Mouse (Mus musculus) heart, postnatal 0 days (tissue): ENCODE results near the gene Scgb1c1. TPM values are rescaled to one million over a fixed set of nuclear protein-coding genes. Genes with fewer than 3 reads are reported as not detected.

Experiments used
- ATAC-seq: fragments of 200-750 bp; cut with Nextera tagmentation; 2 replicates; pipeline ENCODE4 v1.8.0; 2017; ENCODE audit warnings: low read depth, moderate number of reproducible peaks, moderate library complexity; ENCODE audit not compliant: insufficient read depth
- DNase-seq: peaks from one replicate; pipeline ENCODE4 v3.0.0-alpha.2; 2016; ENCODE audit warnings: low spot score
- H3K27ac ChIP-seq: fragments of 300-500 bp; sonication (generic); 2 replicates; pipeline ENCODE4 v1.5.1; 2014; ENCODE audit warnings: low read depth, mild to moderate bottlenecking
- H3K27me3 ChIP-seq: fragments of 300-500 bp; sonication (generic); 2 replicates; pipeline ENCODE4 v1.6.1; 2014; ENCODE audit warnings: low read length, mixed read lengths; ENCODE audit not compliant: control insufficient read depth, insufficient read depth
- H3K36me3 ChIP-seq: fragments of 300-500 bp; sonication (generic); replicated peaks from 2 replicates; pipeline ENCODE4 v1.6.1; 2014; ENCODE audit warnings: low read length, mixed read lengths; ENCODE audit not compliant: control insufficient read depth, insufficient read depth
- H3K4me1 ChIP-seq: fragments of 300-500 bp; sonication (generic); 2 replicates; pipeline ENCODE4 v1.6.1; 2014; ENCODE audit warnings: antibody characterized with exemption; ENCODE audit not compliant: control insufficient read depth, insufficient read depth
- H3K4me2 ChIP-seq: fragments of 300-500 bp; sonication (generic); 2 replicates; pipeline ENCODE4 v1.6.1; 2014; ENCODE audit warnings: low read depth, mild to moderate bottlenecking, low read length, moderate library complexity
- H3K4me3 ChIP-seq: fragments of 300-500 bp; sonication (generic); 2 replicates; pipeline ENCODE4 v1.5.1; 2014; ENCODE audit warnings: low read depth, low read length
- H3K9ac ChIP-seq: fragments of 300-500 bp; sonication (generic); replicated peaks from 2 replicates; pipeline ENCODE4 v1.6.1; 2014; ENCODE audit warnings: low read depth, low read length, mixed read lengths
- H3K9me3 ChIP-seq: fragments of 300-500 bp; sonication (generic); replicated peaks from 2 replicates; pipeline ENCODE4 v1.6.1; 2016; ENCODE audit warnings: low read length; ENCODE audit not compliant: control insufficient read depth
- CTCF ChIP-seq: IDR thresholded peaks from 2 replicates; pipeline ENCODE4 v1.5.1; 2016; ENCODE audit warnings: antibody characterized with exemption, control low read depth, low read depth
- EP300 ChIP-seq: IDR thresholded peaks from 2 replicates; pipeline ENCODE4 v1.6.1; 2016; ENCODE audit warnings: antibody characterized with exemption, low read depth
- WGBS: fragments of 180-500 bp; shearing (Covaris S2); extraction: QIAGEN DNeasy Blood & Tissue Kit; methylation state at CpG from one replicate; pipeline ENCODE4 v1.1.7; 2014; 5-methylcytosine and 5-hydroxymethylcytosine counted together
- polyA plus RNA-seq: library from polyadenylated mRNA; unstranded; fragments of >200 nt; fragmentation: Nextera tagmentation; extraction: Ambion mirVana; gene quantifications from 2 replicates; pipeline ENCODE4 v1.2.1, GENCODE M21; 2015
- total RNA-seq: library from RNA; depleted of rRNA; stranded (reverse); fragments of >200 nt; gene quantifications from 2 replicates; pipeline ENCODE4 v1.2.3, GENCODE M21; 2014; ENCODE audit warnings: low replicate concordance

The Scgb1c1 gene
- total and polyA plus RNA-seq, 2 experiments from 2014 or later = 0.80 to 11.0 TPM

DNA sequence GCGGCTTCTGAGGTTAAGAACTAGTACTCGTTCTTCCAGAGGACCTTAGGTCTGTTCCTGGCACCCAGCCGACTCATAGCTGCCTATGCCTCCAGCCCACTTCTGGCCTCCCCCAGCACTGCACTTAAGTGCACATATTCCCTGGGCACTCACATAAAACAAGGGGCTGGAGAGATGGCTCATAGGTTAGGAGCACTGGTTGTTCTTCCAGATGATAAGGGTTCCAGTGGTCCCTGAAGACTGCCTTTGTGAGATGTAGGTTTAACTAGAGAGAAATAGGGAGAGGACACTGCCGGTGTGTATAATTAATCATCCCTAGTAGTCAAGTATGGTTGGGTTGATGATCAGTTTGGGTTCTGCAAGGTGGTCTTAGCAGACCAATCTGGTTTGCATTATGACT lies 22.6 kb upstream of the Scgb1c1 start:
- no peak overlapping the region for H3K9ac ChIP-seq
- H3K4me1 ChIP-seq = peaks cover 10% of the 10 kb centered on the region; the same call in 1 of the 2 replicates
- no peak overlapping the region for H3K27ac ChIP-seq
- H3K4me3 ChIP-seq = no peak overlapping the region
- H3K27me3 ChIP-seq = no peaks in the 10 kb centered on the region
- no peaks in the 10 kb centered on the region for H3K9me3 ChIP-seq
- WGBS = 88% methylated on average over 4 of the region's 4 CpGs
- ATAC-seq (no peak), DNase-seq (no peak)
- no peak for TF ChIP-seq EP300
- no peak for TF ChIP-seq CTCF
- H3K4me2 ChIP-seq = no peak overlapping the region
- H3K36me3 ChIP-seq = no peaks in the 10 kb centered on the region

DNA sequence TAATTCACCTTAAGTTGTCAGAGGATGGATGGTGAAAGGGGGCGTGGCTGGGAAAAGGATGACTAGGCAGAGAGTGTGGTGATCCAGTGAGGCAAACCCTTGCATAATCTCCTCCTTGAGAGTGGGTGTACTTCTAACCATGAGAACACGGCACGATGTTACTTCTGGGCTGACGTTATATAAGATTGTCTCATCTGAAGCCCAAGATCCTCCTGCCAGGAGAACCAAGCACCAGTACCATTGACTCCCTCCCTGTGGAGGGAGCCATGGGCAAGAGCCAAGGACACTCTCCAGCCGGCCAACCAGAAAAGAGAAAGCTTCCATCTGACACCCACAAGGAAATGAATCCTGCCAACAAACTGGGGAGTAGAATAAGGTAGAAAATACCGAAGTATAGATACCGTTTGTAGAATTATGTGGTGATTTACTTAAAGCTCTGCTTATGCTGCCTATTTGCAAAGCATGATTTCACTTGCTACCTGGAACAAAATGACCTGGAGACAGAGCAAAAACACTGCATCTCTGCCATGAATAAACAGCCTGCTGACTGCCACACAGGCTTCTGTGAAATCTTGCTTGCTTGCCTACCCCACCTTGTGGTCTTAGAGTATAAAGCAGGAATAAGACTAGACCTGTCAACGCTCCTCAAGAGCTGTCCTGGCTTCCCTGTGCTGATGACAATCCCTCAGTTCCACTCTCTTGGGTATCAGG lies 17.0 kb upstream of the Scgb1c1 start:
- TF ChIP-seq CTCF (peak; percentile 63), EP300 (no peak)
- no peaks in the 10 kb centered on the region for H3K9me3 ChIP-seq
- H3K27me3 ChIP-seq = 0 out of 2 replicates have a peak, but pooled peaks cover 4% of the 10 kb centered on the region
- H3K36me3 ChIP-seq = no peaks in the 10 kb centered on the region
- no peak overlapping the region for H3K4me3 ChIP-seq
- peak overlapping the region; percentile 23; the same call in 1 of the 2 replicates for H3K4me2 ChIP-seq
- DNase-seq (peak; percentile 26), ATAC-seq (peak; percentile 58; the same call in 1 of the 2 replicates)
- H3K9ac ChIP-seq = no peak overlapping the region
- no peak overlapping the region for H3K27ac ChIP-seq
- H3K4me1 ChIP-seq = no peaks in the 10 kb centered on the region
- WGBS = 19% methylated on average over 8 of the region's 8 CpGs

DNA sequence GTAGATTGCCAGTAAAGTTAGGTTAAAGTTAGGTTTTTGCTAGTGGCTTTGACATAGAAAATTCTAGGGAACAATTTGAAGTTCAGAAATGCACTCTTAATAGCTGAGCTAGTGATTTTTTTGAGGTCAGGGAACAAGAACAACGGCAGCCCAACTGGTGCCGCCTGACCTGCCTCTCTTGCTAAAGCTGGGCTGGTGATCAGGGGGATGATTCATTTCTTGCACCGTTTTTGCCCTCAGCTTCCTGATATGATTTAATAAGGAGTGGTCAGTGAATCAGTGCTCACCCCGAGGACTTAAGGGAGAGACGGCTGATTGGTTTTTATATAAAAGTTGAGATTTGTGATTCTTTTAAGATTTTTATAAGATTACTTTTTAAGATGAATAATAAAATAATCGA lies 13.9 kb upstream of the Scgb1c1 start:
- H3K4me1 ChIP-seq = no peaks in the 10 kb centered on the region
- H3K4me2 ChIP-seq = no peak overlapping the region
- H3K9me3 ChIP-seq = no peaks in the 10 kb centered on the region
- no peaks in the 10 kb centered on the region for H3K36me3 ChIP-seq
- H3K9ac ChIP-seq = no peak overlapping the region
- H3K4me3 ChIP-seq = no peak overlapping the region
- DNase-seq (no peak), ATAC-seq (no peak)
- no peak overlapping the region for H3K27ac ChIP-seq
- TF ChIP-seq CTCF (no peak), EP300 (no peak)
- H3K27me3 ChIP-seq = 0 out of 2 replicates have a peak, but pooled peaks cover 4% of the 10 kb centered on the region
- 57% methylated on average over 6 of the region's 6 CpGs for WGBS

DNA sequence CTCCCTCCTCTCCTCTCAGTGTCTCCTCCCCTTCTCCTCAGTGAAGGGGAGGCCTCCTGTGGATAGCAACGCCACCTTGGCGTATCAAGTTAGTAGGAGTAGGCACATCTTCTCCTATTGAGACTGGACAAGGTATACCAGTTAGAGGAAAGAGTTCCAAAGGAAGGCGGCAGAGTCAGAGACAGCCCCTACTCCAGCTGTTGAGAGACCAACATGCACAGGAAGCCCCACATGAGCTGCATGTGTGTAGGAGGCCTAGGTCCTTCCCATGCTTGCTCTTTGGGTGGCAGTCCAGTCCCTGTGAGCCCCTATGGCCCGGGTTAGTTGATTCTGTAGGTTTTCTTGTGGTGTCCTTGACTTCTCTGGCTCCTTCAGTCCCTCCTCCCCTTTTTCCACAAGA lies 12.0 kb upstream of the Scgb1c1 start:
- no peak for TF ChIP-seq CTCF
- no peak overlapping the region for H3K4me2 ChIP-seq
- H3K36me3 ChIP-seq = no peaks in the 10 kb centered on the region
- H3K9ac ChIP-seq = no peak overlapping the region
- H3K9me3 ChIP-seq = no peaks in the 10 kb centered on the region
- H3K4me3 ChIP-seq = no peak overlapping the region
- no peak for DNase-seq
- 0 out of 2 replicates have a peak, but pooled peaks cover 4% of the 10 kb centered on the region for H3K27me3 ChIP-seq
- no peaks in the 10 kb centered on the region for H3K4me1 ChIP-seq
- no peak for ATAC-seq
- no peak overlapping the region for H3K27ac ChIP-seq
- 68% methylated on average over 4 of the region's 4 CpGs for WGBS

DNA sequence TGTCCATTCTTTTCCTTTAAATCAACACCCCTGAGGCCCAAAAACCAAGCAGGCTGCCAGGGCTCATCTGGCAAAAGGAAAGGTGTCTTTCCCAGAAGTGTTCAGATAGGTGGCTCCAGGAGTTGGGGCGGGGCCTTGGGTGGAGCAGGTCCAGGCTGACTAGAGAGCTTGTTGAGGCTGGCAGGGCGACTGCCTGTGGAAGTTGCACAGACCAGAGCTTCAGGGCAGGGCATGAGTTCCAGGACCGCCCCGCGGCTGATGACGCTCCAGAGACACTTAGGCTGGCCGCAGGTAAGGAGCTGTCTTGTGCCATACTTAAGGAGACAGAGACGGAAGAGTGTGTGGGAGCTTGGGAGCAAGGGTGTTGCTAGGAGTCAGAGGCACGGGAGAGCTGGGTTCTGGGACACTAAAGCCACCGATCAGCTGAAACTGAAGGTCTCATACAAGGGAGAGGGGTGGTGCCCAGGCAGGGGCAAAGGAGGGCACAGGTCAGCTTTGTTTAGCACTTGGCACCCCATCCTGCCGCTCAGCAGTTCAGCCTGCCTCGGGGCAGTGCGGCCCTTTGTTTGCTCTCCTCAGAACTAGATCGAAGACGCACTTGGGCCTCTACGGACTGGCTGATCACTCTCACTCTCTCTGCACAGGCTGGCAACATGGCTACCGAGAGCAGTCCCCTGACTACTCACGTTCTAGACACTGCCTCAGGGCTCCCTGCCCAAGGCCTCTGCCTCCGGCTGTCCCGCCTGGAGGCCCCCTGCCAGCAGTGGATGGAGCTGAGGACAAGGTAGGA lies 10.2 kb upstream of the Scgb1c1 start, which contains the start of gene Urah:
Gene Urah (plus strand): TSS at position 51 of the 790 bp plus-strand sequence.
- Histone ChIP-seq H3K4me3 (no peak within 1 kb of the TSS), H3K27ac (no peak within 1 kb of the TSS), H3K4me2 (no peak within 1 kb of the TSS), H3K4me1 (no peaks in the 10 kb centered on the region), H3K9me3 (no peaks in the 10 kb centered on the region), H3K9ac (no peak within 1 kb of the TSS), H3K27me3 (peaks cover 11% of the 10 kb centered on the region; the same call in 1 of the 2 replicates), H3K36me3 (no peaks in the 10 kb centered on the region)
- no peak for ATAC-seq
- whole genome bisulfite sequencing = 41% methylated on average over 20 of the region's 20 CpGs
- TF ChIP-seq EP300 = no peak
- TF ChIP-seq CTCF = no peak
- no peak for DNase-seq
